Mouse (Mus musculus) hindbrain, embryonic 13.5 days (tissue): ENCODE results near the gene Dgkg. TPM values are rescaled to one million over a fixed set of nuclear protein-coding genes. Genes with fewer than 3 reads are reported as not detected.

Source experiments
- ATAC-seq: fragments of 200-750 bp; cut with Nextera tagmentation; 2 replicates; pipeline ENCODE4 v1.8.0; 2017; ENCODE audit warnings: moderate TSS enrichment; ENCODE audit not compliant: low FRiP score
- H3K27ac ChIP-seq: fragments of 300-500 bp; sonication (generic); 2 replicates; pipeline ENCODE4 v1.5.1; 2015; ENCODE audit warnings: inconsistent platforms, mild to moderate bottlenecking, moderate library complexity
- H3K27me3 ChIP-seq: fragments of 300-500 bp; sonication (generic); 2 replicates; pipeline ENCODE4 v1.6.1; 2015; ENCODE audit warnings: mild to moderate bottlenecking, inconsistent platforms
- H3K36me3 ChIP-seq: fragments of 300-500 bp; sonication (generic); 2 replicates; pipeline ENCODE4 v1.6.1; 2015; ENCODE audit warnings: mild to moderate bottlenecking, inconsistent platforms
- H3K4me1 ChIP-seq: fragments of 300-500 bp; sonication (generic); replicated peaks from 2 replicates; pipeline ENCODE4 v1.6.1; 2015; ENCODE audit warnings: inconsistent platforms
- H3K4me2 ChIP-seq: fragments of 300-500 bp; sonication (generic); 2 replicates; pipeline ENCODE4 v1.6.1; 2015; ENCODE audit warnings: inconsistent platforms, mild to moderate bottlenecking, moderate library complexity
- H3K4me3 ChIP-seq: fragments of 300-500 bp; sonication (generic); 2 replicates; pipeline ENCODE4 v1.5.1; 2015; ENCODE audit warnings: mild to moderate bottlenecking, inconsistent platforms
- H3K9ac ChIP-seq: fragments of 300-500 bp; sonication (generic); 2 replicates; pipeline ENCODE4 v1.6.1; 2015; ENCODE audit warnings: mild to moderate bottlenecking, inconsistent platforms
- H3K9me3 ChIP-seq: fragments of 300-500 bp; sonication (generic); 2 replicates; pipeline ENCODE4 v1.6.1; 2016; ENCODE audit warnings: inconsistent platforms
- WGBS: fragments of 180-500 bp; shearing (Covaris S2); methylation state at CpG from one replicate; pipeline ENCODE4 v1.1.7; 2015; 5-methylcytosine and 5-hydroxymethylcytosine counted together
- polyA plus RNA-seq: library from polyadenylated mRNA; unstranded; fragments of >200 nt; fragmentation: Nextera tagmentation; extraction: Ambion mirVana; gene quantifications from 2 replicates; pipeline ENCODE4 v1.2.1, GENCODE M21; 2015

Gene Dgkg
- polyA plus RNA-seq, 1 experiment from 2014 or later: 0.84 TPM

DNA sequence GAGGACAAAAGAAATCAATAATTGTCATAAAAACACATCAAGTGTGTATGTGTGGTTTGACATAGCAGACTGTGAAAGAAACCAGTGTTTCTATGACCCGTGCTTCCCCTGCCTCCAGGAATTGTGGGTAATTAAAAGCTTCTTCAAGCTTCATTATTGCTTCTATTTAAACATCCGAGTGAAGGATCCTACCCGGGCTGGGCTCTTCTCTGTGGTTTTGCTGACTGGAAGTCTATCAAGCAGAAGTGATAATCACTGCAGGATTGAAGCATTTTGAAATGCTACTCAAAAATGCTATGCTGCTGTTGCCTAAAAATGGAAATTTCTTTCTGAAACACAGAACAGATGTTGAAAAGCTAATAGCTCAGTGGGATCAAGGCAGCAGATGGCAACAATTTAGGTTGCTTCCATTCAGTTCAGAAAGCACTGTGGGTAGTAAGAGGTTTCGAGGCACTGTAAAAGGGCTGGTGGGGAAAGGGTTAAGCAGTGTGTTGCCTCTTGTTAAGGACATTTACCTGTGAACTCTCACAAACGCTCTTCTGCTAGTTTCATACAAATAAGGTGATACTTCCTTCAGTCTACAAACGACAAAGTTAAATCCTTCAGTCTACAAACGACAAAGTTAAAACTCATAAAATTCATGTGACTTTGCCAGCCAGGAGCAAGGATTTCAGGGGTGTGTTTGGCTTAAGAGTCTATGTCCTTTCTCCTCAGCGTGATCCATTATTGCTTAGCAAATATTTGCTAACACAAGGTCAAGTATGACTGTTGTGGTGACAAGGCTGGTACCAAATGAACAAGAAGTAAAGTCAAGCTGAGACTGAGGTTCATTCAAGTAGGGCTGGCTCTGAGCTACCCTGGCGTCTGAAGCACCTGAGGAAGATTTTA lies 43.6 kb downstream of the Dgkg start:
- no peak overlapping the region for H3K9ac ChIP-seq
- no peak overlapping the region for H3K27ac ChIP-seq
- 68% methylated on average over 9 of the region's 9 CpGs for WGBS
- H3K27me3 ChIP-seq: peaks cover 5% of the 10 kb centered on the region; the same call in 1 of the 2 replicates
- no peaks in the 10 kb centered on the region for H3K4me1 ChIP-seq
- H3K4me2 ChIP-seq: no peak overlapping the region
- H3K9me3 ChIP-seq: no peaks in the 10 kb centered on the region
- no peak overlapping the region for H3K4me3 ChIP-seq
- ATAC-seq: no peak
- H3K36me3 ChIP-seq: no peaks in the 10 kb centered on the region

DNA sequence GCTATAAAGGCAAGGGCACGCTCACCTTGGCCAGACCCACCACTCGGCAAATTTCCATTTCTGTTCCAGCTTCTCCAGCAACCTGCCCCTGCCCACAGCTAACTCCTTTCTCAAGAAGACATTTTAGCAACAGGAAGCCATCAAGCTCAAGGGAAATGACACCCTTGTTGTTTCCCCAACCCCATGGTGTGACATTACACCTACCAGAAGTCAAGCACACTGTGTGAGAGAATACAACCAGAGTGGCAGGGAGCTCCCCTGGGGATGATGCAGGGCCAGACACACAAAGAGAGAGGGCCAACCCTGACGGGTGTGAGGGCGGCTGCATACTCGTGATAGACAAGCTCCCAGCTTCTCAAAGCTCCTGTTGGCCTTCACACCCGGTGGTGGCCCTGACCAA lies 49.0 kb downstream of the Dgkg start:
- H3K36me3 ChIP-seq: no peaks in the 10 kb centered on the region
- WGBS: 31% methylated on average over 6 of the region's 6 CpGs
- H3K9ac ChIP-seq: no peak overlapping the region
- no peaks in the 10 kb centered on the region; the same call in 1 of the 2 replicates for H3K27me3 ChIP-seq
- no peaks in the 10 kb centered on the region for H3K9me3 ChIP-seq
- no peak overlapping the region for H3K27ac ChIP-seq
- no peak overlapping the region for H3K4me2 ChIP-seq
- no peak for ATAC-seq
- no peak overlapping the region for H3K4me3 ChIP-seq
- H3K4me1 ChIP-seq: no peaks in the 10 kb centered on the region

DNA sequence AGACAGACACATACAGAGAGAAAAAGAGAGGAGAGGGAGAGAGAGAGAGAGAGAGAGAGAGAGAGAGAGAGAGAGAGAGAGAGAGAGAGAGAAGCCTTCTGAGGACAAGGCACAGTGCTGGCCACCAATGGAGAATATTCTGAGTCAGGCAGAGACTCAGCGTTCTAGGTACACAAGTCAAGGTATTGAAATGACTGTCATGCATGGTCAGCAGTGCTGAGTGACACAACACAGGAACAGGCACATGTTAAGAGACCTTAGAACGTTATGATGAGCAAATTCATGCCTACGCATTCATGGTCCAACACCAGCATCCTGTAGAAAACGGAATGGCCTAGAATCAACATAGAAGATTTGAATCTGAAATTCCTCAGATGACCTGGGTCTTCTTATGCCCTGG lies 50.0 kb downstream of the Dgkg start:
- H3K36me3 ChIP-seq: no peaks in the 10 kb centered on the region
- H3K4me3 ChIP-seq: no peak overlapping the region
- ATAC-seq: no peak
- H3K9ac ChIP-seq: no peak overlapping the region
- no peak overlapping the region for H3K4me2 ChIP-seq
- no peaks in the 10 kb centered on the region for H3K4me1 ChIP-seq
- H3K9me3 ChIP-seq: no peaks in the 10 kb centered on the region
- no peak overlapping the region for H3K27ac ChIP-seq
- H3K27me3 ChIP-seq: no peaks in the 10 kb centered on the region; the same call in 1 of the 2 replicates
- 89% methylated on average over 4 of the region's 4 CpGs for WGBS

DNA sequence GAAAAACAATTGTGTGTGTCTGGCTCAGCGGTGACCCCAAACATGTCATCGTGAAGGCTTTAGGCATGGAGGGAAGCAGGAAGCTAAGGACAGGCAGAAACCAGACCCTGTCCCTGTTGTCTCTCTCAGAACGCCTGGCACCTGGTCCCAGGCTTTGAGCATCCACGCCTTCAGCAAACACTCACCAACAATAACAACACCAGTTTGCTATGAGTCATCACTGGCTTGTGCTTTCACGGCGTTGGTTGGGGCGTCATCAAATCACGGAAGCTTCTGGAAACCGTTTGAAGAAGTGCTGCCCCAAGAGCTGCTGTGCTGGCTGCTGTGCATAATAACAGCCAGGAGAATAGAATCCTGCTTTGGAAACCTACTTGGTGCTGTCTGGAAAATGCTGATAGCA lies 54.6 kb downstream of the Dgkg start:
- Histone ChIP-seq H3K9me3 (no peaks in the 10 kb centered on the region), H3K4me1 (no peaks in the 10 kb centered on the region), H3K36me3 (no peaks in the 10 kb centered on the region), H3K9ac (no peak overlapping the region), H3K27me3 (no peaks in the 10 kb centered on the region), H3K4me3 (no peak overlapping the region), H3K4me2 (no peak overlapping the region), H3K27ac (no peak overlapping the region)
- no peak for ATAC-seq
- WGBS: 94% methylated on average over 9 of the region's 9 CpGs

DNA sequence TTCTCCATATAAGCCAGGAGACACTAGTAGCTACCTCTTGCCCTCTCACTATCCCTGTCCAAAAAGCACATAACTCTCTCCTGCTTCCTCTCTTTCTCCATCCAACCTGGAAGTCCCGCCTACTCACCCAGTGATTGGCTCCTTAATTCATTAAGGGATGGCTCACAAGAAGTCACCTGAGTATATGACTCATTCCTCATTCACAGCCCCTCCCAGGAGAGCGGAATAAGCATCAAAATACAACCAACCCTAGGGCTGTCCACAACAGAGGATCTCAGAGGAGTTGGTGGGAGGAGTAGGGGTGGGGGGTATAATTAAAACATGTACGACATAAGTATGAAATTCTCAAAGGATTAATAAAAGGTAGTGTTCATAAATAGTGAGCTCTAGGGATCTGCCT lies 55.3 kb downstream of the Dgkg start:
- H3K27me3 ChIP-seq: no peaks in the 10 kb centered on the region
- H3K27ac ChIP-seq: no peak overlapping the region
- H3K36me3 ChIP-seq: no peaks in the 10 kb centered on the region
- 91% methylated on average over 3 of the region's 3 CpGs for WGBS
- no peak overlapping the region for H3K9ac ChIP-seq
- no peak for ATAC-seq
- no peaks in the 10 kb centered on the region for H3K9me3 ChIP-seq
- no peaks in the 10 kb centered on the region for H3K4me1 ChIP-seq
- no peak overlapping the region for H3K4me3 ChIP-seq
- H3K4me2 ChIP-seq: no peak overlapping the region

DNA sequence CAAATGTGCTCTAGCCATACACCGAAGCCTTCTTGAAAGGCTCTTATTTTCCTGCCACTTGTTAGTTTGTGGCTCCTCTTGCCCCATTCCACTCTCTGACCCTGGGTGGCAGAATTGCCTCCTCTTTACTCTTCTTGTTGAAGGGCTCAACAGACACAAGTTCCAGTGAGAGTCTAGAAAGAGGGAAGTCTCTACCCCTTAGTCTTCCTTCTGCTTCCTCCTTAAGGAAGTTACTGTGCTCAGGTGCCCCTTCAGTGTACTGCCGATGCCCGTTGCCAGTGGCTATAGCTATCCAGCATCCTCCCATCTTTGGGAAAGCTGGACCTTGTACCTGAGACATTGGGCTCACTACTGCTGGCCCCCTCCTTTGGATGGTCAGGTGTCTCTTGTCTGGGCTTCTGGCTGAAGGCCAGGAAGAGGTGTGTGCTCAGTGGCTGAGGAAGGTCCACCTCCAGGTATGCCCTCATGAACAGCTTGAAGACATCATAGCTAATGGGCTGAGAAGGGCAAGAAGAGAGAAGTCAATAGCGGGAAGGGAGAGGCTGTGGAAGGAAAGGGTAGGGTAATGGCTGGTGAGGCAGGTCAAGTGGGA lies 56.8 kb downstream of the Dgkg start:
- H3K4me2 ChIP-seq: no peak overlapping the region
- WGBS: 91% methylated on average over 4 of the region's 4 CpGs
- no peaks in the 10 kb centered on the region for H3K27me3 ChIP-seq
- H3K9me3 ChIP-seq: no peaks in the 10 kb centered on the region
- no peaks in the 10 kb centered on the region for H3K4me1 ChIP-seq
- H3K27ac ChIP-seq: no peak overlapping the region
- H3K9ac ChIP-seq: no peak overlapping the region
- H3K4me3 ChIP-seq: no peak overlapping the region
- H3K36me3 ChIP-seq: no peaks in the 10 kb centered on the region
- no peak for ATAC-seq

DNA sequence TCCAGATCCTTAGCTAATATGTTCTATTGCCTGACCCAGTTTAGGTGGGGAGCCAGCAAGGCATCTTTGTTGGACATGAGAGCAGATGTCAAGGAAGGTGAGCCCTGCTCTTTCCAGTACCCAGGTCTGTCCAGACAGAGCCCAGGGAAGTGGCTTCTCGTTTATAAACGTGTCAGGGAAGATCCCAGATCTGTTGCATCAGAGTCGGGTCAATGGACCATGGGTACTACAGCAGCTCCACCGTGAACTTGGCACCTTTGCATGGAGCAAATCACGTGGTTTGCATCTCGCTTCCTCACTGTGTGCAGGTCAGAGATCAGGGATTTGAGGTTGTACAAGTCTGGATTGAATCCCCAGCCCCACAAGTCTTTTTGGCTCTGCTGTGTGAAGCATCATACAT lies 58.3 kb downstream of the Dgkg start:
- WGBS: 89% methylated on average over 6 of the region's 6 CpGs
- ATAC-seq: no peak
- Histone ChIP-seq H3K27ac (no peak overlapping the region), H3K27me3 (no peaks in the 10 kb centered on the region), H3K4me3 (no peak overlapping the region), H3K9me3 (no peaks in the 10 kb centered on the region), H3K4me1 (no peaks in the 10 kb centered on the region), H3K9ac (no peak overlapping the region), H3K4me2 (no peak overlapping the region), H3K36me3 (no peaks in the 10 kb centered on the region)

DNA sequence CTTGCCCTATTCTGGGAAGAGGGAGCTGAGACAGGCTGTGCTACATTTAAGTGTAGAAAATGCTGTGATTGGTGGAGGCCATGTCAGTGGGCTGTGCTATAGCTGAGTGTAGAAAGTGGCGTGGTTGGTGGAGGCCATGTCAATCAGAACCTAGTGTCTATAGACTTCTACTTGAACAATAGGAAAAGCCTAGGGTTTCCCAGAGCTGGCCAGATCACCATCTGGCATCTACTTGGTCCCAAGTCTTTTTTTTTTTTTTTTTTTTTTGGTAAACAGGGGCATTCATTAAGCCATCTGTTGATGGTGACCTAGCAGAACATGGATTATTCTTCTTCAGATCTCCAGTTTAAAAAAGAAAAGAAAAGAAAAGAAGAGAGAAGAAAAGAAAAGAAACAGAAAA lies 60.6 kb downstream of the Dgkg start:
- ATAC-seq: no peak
- no peaks in the 10 kb centered on the region for H3K4me1 ChIP-seq
- H3K27me3 ChIP-seq: no peaks in the 10 kb centered on the region
- H3K27ac ChIP-seq: no peak overlapping the region
- H3K9ac ChIP-seq: no peak overlapping the region
- H3K4me2 ChIP-seq: no peak overlapping the region
- no peaks in the 10 kb centered on the region for H3K36me3 ChIP-seq
- WGBS: 88% methylated on average over 1 of the region's 1 CpGs
- H3K9me3 ChIP-seq: no peaks in the 10 kb centered on the region
- H3K4me3 ChIP-seq: no peak overlapping the region

DNA sequence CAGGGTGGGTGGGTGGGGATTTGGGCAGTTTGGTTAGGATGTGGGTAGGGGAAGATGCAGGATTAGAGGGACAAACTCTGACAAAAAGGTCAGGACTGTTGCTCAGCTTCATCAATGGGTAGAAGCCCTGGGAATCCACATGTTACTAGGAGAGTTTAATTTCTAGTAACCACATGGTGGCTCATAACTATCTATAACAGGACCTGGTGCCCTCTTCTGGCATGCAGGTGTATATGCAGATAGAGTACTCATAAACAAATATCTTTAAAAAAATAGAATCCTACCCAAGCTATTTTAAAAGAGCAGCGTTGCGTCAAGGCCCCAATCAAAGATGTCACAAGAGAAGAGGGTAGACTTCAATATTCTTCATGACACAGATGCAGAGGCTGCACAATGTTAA lies 63.1 kb downstream of the Dgkg start:
- no peaks in the 10 kb centered on the region for H3K36me3 ChIP-seq
- H3K9me3 ChIP-seq: no peaks in the 10 kb centered on the region
- no peak for ATAC-seq
- no peak overlapping the region for H3K27ac ChIP-seq
- no peak overlapping the region for H3K4me2 ChIP-seq
- no peaks in the 10 kb centered on the region for H3K4me1 ChIP-seq
- no peaks in the 10 kb centered on the region for H3K27me3 ChIP-seq
- no peak overlapping the region for H3K4me3 ChIP-seq
- WGBS: 96% methylated on average over 2 of the region's 2 CpGs
- H3K9ac ChIP-seq: no peak overlapping the region

DNA sequence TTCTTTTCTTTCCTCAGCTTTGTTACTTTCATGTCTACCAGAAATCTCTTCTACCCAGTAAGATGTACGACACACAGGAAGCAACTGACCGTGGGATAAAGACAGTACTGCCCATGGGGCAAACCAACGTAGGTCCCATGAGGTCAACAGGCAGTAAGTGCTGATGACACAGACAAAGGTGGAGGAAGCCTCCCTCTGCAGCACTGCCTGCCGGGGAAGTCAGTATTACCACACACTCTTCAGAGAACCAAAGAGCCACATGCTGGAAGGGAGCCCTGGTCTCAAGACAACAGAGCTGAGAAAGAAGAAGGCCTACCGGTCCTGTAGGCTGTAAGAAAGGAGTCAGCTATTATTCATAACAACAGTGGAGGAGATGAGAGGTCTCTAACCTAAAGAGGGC lies 67.4 kb downstream of the Dgkg start:
- ATAC-seq: no peak
- no peak overlapping the region for H3K4me3 ChIP-seq

DNA sequence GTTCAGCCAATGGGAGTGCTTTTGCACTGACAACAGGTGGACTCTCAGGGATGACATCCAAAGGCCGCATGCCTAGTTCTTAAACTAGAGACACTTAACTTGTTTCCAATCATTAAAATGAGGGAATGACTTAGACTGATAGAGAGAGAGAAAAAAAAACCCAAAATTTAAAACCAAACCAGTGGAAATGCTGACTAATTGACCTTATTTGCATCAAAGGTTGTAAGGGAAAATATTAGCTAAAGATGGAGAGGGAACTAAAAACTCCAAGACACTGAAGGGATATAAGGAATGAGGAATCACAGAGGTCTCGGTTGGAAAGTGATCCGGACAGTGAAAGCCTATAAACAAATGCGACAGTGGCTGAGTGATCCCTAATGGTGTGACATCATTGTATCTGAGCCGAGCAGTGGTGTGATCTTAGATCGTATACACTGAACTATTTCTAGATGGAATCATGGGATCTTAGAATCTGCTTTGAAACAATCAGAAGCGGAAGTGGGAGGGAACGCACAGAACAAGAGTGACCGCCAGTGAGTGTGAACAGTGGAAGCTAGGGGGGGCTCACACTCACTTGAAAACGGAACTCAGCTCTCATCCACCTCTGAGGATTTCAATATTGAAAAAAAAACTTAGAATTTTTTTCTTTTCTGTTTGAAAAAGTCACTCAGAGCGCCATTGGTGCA lies 70.7 kb downstream of the Dgkg start:
- Histone ChIP-seq H3K4me1 (peaks cover 7% of the 10 kb centered on the region; the same call in 1 of the 2 replicates), H3K27me3 (no peaks in the 10 kb centered on the region), H3K4me3 (no peak overlapping the region), H3K36me3 (no peaks in the 10 kb centered on the region), H3K9me3 (no peaks in the 10 kb centered on the region), H3K9ac (no peak overlapping the region), H3K27ac (no peak overlapping the region), H3K4me2 (no peak overlapping the region)
- WGBS: 86% methylated on average over 11 of the region's 11 CpGs
- ATAC-seq: no peak

More for the DNA sequence above, 67.4 kb downstream of the Dgkg start:
- H3K27ac ChIP-seq: no peak overlapping the region
- 77% methylated on average over 5 of the region's 5 CpGs for WGBS
- H3K4me2 ChIP-seq: no peak overlapping the region
- H3K9me3 ChIP-seq: no peaks in the 10 kb centered on the region
- H3K9ac ChIP-seq: no peak overlapping the region
- no peaks in the 10 kb centered on the region for H3K36me3 ChIP-seq
- H3K27me3 ChIP-seq: no peaks in the 10 kb centered on the region
- no peaks in the 10 kb centered on the region for H3K4me1 ChIP-seq

DNA sequence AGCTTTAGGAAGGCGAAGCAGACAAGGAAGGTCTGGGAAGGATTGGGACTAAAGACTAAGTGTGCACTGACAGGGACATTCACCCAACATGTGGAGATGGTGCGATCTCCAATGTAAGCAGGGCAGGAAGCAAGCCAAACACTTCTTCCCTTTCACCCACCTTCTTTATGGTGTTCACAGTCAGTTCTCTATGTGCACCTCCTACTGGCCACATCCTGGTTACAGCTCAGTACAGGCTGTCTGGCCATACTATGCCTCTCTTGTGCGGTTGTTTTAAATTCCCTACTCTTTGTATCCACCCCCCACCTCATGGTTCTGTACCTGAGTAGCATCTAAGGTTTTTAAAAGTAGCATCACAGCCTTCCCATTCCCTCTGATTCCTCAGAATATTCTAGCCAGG lies 71.5 kb downstream of the Dgkg start:
- H3K36me3 ChIP-seq: no peaks in the 10 kb centered on the region
- H3K4me1 ChIP-seq: peaks cover 7% of the 10 kb centered on the region; the same call in 1 of the 2 replicates
- no peaks in the 10 kb centered on the region for H3K9me3 ChIP-seq
- H3K4me2 ChIP-seq: no peak overlapping the region
- H3K9ac ChIP-seq: no peak overlapping the region
- 95% methylated on average over 3 of the region's 3 CpGs for whole genome bisulfite sequencing
- no peak overlapping the region for H3K27ac ChIP-seq
- H3K4me3 ChIP-seq: no peak overlapping the region
- H3K27me3 ChIP-seq: no peaks in the 10 kb centered on the region
- ATAC-seq: no peak
